Mouse (Mus musculus) CD4-positive helper T cell, adult 2 months (primary cell): ENCODE measurements around the gene Zic2.

ENCODE experiments used
- DNase-seq: peaks from one replicate; pipeline ENCODE4 v3.0.0-alpha.2; 2012; ENCODE audit warnings: low read depth, missing footprints, low spot score

Gene Zic2

DNA sequence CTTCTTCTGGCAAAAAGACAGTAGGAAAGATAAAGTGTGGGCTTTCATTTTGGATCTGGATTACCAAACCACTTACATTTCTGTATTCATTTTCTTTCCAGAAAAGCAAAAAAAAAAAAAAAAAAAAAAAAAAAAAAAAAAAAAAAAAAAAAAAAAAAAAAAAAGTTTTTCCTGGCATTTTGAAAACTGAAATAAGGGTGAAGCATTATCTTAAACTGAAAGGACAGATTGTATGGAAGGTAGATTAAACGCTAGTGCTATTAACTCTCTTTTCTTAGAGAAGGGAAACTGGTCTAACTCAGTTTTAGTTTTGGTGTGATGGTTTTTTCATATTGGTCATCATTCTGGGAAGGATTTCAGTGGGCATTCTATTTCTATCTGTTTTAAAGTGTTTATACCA, 16.8 kb downstream of the Zic2 start:
- no peak for DNase-seq

DNA sequence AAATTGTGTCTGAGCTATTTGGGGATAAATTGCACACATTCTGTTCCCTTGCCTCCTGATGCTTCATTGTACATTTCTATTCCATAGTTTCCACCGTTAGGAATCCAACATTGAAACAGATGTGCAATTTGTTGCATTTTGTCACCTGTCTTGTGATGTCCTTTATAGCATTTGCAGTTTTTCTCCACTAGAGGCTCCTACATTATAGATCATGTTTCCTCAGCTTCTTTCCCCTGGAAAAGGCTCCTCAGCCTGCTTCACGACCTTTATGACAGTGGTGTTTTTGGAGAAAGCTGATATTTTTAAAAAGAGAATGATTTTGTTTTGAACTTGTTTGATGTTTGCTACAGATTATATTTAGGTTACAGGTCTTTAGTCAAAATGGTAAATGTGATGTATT, 33.8 kb downstream of the Zic2 start:
- DNase-seq = no peak

DNA sequence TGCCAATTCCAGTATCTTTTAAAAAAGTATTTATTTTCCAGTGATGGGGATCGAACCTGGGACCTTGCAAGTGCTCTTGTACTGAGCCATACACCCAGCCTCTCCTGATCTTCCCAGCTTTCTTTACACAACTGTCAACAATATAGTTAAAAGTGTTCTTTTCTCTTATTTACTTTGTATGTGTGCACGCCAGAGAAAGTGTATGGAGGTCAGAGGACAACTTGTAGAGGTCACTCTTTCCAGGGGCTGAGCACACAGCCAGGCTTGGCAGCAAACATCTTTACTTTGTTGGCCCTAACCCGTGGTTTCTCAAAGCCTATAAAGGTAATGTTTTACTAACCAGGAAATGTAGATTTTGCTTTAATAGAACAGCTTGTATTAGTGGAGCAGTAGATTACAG, 36.3 kb downstream of the Zic2 start:
- DNase-seq = no peak

GRCm38 (mm10) chr14:122513511-122514036, 38.3 kb downstream of the Zic2 start:
- DNase-seq = no peak

GRCm38 (mm10) chr14:122528475-122528874, 53.2 kb downstream of the Zic2 start:
- DNase-seq = no peak
